Mouse (Mus musculus) CH12.LX (cell line): Measurements from ENCODE around the gene Lpo. TPM values are rescaled to one million over a fixed set of nuclear protein-coding genes. Genes with fewer than 3 reads are reported as not detected.

Experiments
- DNase-seq: peaks from one replicate; pipeline ENCODE4 v3.0.0-alpha.2; 2013; ENCODE audit errors: extremely low read depth
- H3K27ac ChIP-seq: 2 replicates; pipeline ENCODE4 v1.5.1; 2012; ENCODE audit warnings: low read depth, mild to moderate bottlenecking, control low read depth, moderate library complexity; ENCODE audit not compliant: insufficient read depth
- H3K27me3 ChIP-seq: replicated peaks from 2 replicates; pipeline ENCODE3; 2012; ENCODE audit warnings: inconsistent platforms
- H3K36me3 ChIP-seq, 2 experiments: replicated peaks in 1 of 2; 2 replicates each; pipeline versions ENCODE3 to v1.6.1; 2012; ENCODE audit warnings: inconsistent platforms in 1 of 2, low read length in 1 of 2, mild to moderate bottlenecking in 1 of 2, mixed read lengths in 1 of 2, moderate library complexity in 1 of 2; ENCODE audit not compliant: control insufficient read depth in 1 of 2, insufficient read depth in 1 of 2
- H3K4me1 ChIP-seq, 2 experiments: 2 replicates each; pipeline ENCODE4 v1.6.1; 2012; ENCODE audit warnings: inconsistent platforms in 1 of 2, moderate library complexity in 1 of 2; ENCODE audit not compliant: insufficient read depth in 2 of 2, control insufficient read depth in 1 of 2
- H3K4me2 ChIP-seq: 2 replicates; pipeline ENCODE4 v1.6.1; 2012; ENCODE audit warnings: low read depth, mild to moderate bottlenecking, control low read depth; ENCODE audit not compliant: poor library complexity, insufficient read depth, severe bottlenecking
- H3K4me3 ChIP-seq, 3 experiments: fragments of 150-350 bp in 1 of 3; sonication (generic) in 1 of 3; replicated peaks in 1 of 3; 2 replicates each; pipeline versions ENCODE3 to v1.5.1; 2011 to 2012; ENCODE audit warnings: low read depth in 2 of 3, low read length in 2 of 3, mild to moderate bottlenecking in 2 of 3, moderate library complexity in 2 of 3, control low read depth in 1 of 3, improper control_type of control experiment in 1 of 3, inconsistent platforms in 1 of 3, mixed read lengths in 1 of 3; ENCODE audit not compliant: poor library complexity in 1 of 3
- H3K79me2 ChIP-seq: replicated peaks from 2 replicates; pipeline ENCODE4 v1.6.1; 2012; ENCODE audit warnings: mild to moderate bottlenecking, moderate library complexity; ENCODE audit not compliant: control insufficient read depth, poor library complexity, insufficient read depth, severe bottlenecking; ENCODE audit errors: extremely low read depth
- H3K9ac ChIP-seq: 2 replicates; pipeline ENCODE4 v1.6.1; 2012; ENCODE audit warnings: low read depth, mild to moderate bottlenecking, control low read depth, moderate library complexity; ENCODE audit not compliant: insufficient read depth
- H3K9me3 ChIP-seq: replicated peaks from 2 replicates; pipeline ENCODE3; 2012; ENCODE audit warnings: low read length, inconsistent platforms, mixed read lengths
- CHD2 ChIP-seq: IDR thresholded peaks from 2 replicates; pipeline ENCODE4 v1.6.1; 2011; ENCODE audit warnings: low read length, improper control_type of control experiment
- CTCF ChIP-seq, 2 experiments: IDR thresholded peaks in 1 of 2; conservative IDR thresholded peaks in 1 of 2; 2 replicates each; pipeline ENCODE4 v1.5.1; 2011 to 2012; ENCODE audit warnings: low read depth in 2 of 2, low read length in 2 of 2, improper control_type of control experiment in 1 of 2, inconsistent platforms in 1 of 2, mild to moderate bottlenecking in 1 of 2, moderate library complexity in 1 of 2
- JUND ChIP-seq: conservative IDR thresholded peaks from 2 replicates; pipeline ENCODE4 v1.6.1; 2011; ENCODE audit warnings: low read depth, low read length, improper control_type of control experiment
- MAZ ChIP-seq: IDR thresholded peaks from 2 replicates; pipeline ENCODE4 v1.6.1; 2012; ENCODE audit warnings: low read depth, mild to moderate bottlenecking, inconsistent platforms, low read length, improper control_type of control experiment, moderate library complexity
- PAX5 ChIP-seq: IDR thresholded peaks from 2 replicates; pipeline ENCODE4 v1.6.1; 2012; ENCODE audit warnings: low read length, inconsistent platforms, mixed read lengths
- POLR2A ChIP-seq: IDR thresholded peaks from 2 replicates; pipeline ENCODE4 v1.6.1; 2011; ENCODE audit warnings: low read depth, mild to moderate bottlenecking, improper control_type of control experiment, low read length
- RCOR1 ChIP-seq: conservative IDR thresholded peaks from 2 replicates; pipeline ENCODE4 v1.6.1; 2012; ENCODE audit warnings: low read depth, mild to moderate bottlenecking, inconsistent platforms, low read length, improper control_type of control experiment
- TBP ChIP-seq: conservative IDR thresholded peaks from 2 replicates; pipeline ENCODE4 v1.6.1; 2011; ENCODE audit warnings: low read depth, low read length, improper control_type of control experiment
- UBTF ChIP-seq: IDR thresholded peaks from 2 replicates; pipeline ENCODE4 v1.6.1; 2012; ENCODE audit warnings: low read depth, mild to moderate bottlenecking, inconsistent platforms, low read length, improper control_type of control experiment, moderate library complexity
- USF2 ChIP-seq: conservative IDR thresholded peaks from 2 replicates; pipeline ENCODE4 v1.6.1; 2011; ENCODE audit warnings: low read depth, low read length, improper control_type of control experiment
- ZC3H11A ChIP-seq: IDR thresholded peaks from 2 replicates; pipeline ENCODE4 v1.6.1; 2012; ENCODE audit warnings: low read depth, mild to moderate bottlenecking, inconsistent platforms, low read length, improper control_type of control experiment
- ZKSCAN1 ChIP-seq: IDR thresholded peaks from 2 replicates; pipeline ENCODE4 v1.6.1; 2012; ENCODE audit warnings: low read depth, inconsistent platforms, low read length, improper control_type of control experiment, borderline replicate concordance
- ZNF384 ChIP-seq: IDR thresholded peaks from 2 replicates; pipeline ENCODE4 v1.6.1; 2012; ENCODE audit warnings: low read depth, low read length, improper control_type of control experiment, inconsistent platforms
- dilution Hi-C: fragments of 300-500 bp; cut with MboI; formaldehyde crosslinking; loops from 2 replicates; pipeline ENCODE4 v1.14.3; 2020; ENCODE audit warnings: low sequenced_read_pairs; ENCODE audit not compliant: extremely low pct_unique_long_range_greater_than_20kb, extremely low pct_ligation_motif_present
- in situ Hi-C: fragments of 300-500 bp; cut with MboI; formaldehyde crosslinking; loops from 3 replicates; pipeline ENCODE4 v1.14.3; 2019; ENCODE audit warnings: low sequenced_read_pairs, low pct_ligation_motif_present, low pct_unique_long_range_greater_than_20kb, mixed read lengths
- polyA plus RNA-seq: library from polyadenylated mRNA; unstranded; fragments of >175 nt; gene quantifications from 2 replicates; pipeline ENCODE4 v1.2.1, GENCODE M21; 2012; ENCODE audit warnings: low read depth; ENCODE audit not compliant: insufficient read length
- total RNA-seq, 2 experiments: library from RNA; depleted of rRNA; stranded (reverse); fragments of 300-350 nt in 1 of 2; fragments of >200 nt in 1 of 2; gene quantifications; 2 replicates each; pipeline ENCODE4 v1.2.3; 2012 to 2014

The Lpo gene
- total and polyA plus RNA-seq, 3 experiments: not detected

GRCm38 (mm10) chr11:87760301-87761081 is 67.6 kb downstream of the Lpo start, which contains the start of gene Tspoap1:
Gene Tspoap1 (plus strand): TSS chr11:87760541.
- H3K9ac ChIP-seq: peak within 1 kb of the TSS; percentile 25; the same call in 1 of the 2 replicates
- H3K4me2 ChIP-seq: peak within 1 kb of the TSS; percentile 27
- TF ChIP-seq ZC3H11A (no peak), POLR2A (peak; percentile 72; the same call in 1 of the 2 replicates)
- no peaks in the 10 kb centered on the region for H3K27me3 ChIP-seq
- dilution Hi-C loops (no loop called here), in situ Hi-C loops (no loop called here)
- H3K9me3 ChIP-seq: peaks cover 7% of the 10 kb centered on the region
- peak; percentile 88 for DNase-seq
- H3K27ac ChIP-seq: peak within 1 kb of the TSS; percentile 66
- H3K4me1 ChIP-seq: peaks cover 13 to 40% of the 10 kb centered on the region in 2 experiments; a peak in 3 of 4 replicates
- H3K4me3 ChIP-seq: peak within 1 kb of the TSS in 1 of 3 experiments; percentile 8
- H3K36me3 ChIP-seq: peaks cover 31 to 57% of the 10 kb centered on the region in 2 experiments
- H3K79me2 ChIP-seq: peaks cover 20% of the 10 kb centered on the region

GRCm38 (mm10) chr11:87759609-87760005 is 68.5 kb downstream of the Lpo start:
- H3K9me3 ChIP-seq: peaks cover 7% of the 10 kb centered on the region
- H3K4me1 ChIP-seq: peaks cover 13 to 44% of the 10 kb centered on the region in 2 experiments; a peak in 3 of 4 replicates
- H3K27me3 ChIP-seq: no peaks in the 10 kb centered on the region
- peak overlapping the region; percentile 66 for H3K27ac ChIP-seq
- peak overlapping the region; percentile 27 for H3K4me2 ChIP-seq
- peaks cover 21% of the 10 kb centered on the region for H3K79me2 ChIP-seq
- DNase-seq: no peak
- in situ Hi-C loops: no loop called here
- no peak overlapping the region for H3K4me3 ChIP-seq
- peaks cover 28 to 48% of the 10 kb centered on the region in 2 experiments for H3K36me3 ChIP-seq
- H3K9ac ChIP-seq: peak overlapping the region; percentile 25; the same call in 1 of the 2 replicates
- dilution Hi-C loops: no loop called here
- TF ChIP-seq USF2 (peak; percentile 45), MAZ (no peak), UBTF (no peak), CHD2 (no peak), ZKSCAN1 (no peak), ZNF384 (no peak), POLR2A (peak; percentile 90), JUND (no peak), CTCF (conservative IDR thresholded peaks at IDR 0.05 in 1 of 2, IDR thresholded peaks at IDR 0.05 in 1 of 2; ENCODE audit: low read depth in 2 of 2, low read length in 2 of 2) (peak in 1 of 2 experiments; percentile 45; a peak in 1 of 4 replicates), PAX5 (no peak), RCOR1 (no peak), TBP (peak; percentile 73)
